Mouse (Mus musculus) cerebellum, adult 2 months (tissue): Measurements from ENCODE around the gene Idua.

Source experiments
- CTCF ChIP-seq: fragments of 200-500 bp; IDR thresholded peaks from 2 replicates; pipeline ENCODE4 v1.5.1; 2011; ENCODE audit warnings: low read depth, mild to moderate bottlenecking, control low read depth, low read length, moderate library complexity, borderline replicate concordance; ENCODE audit not compliant: insufficient read depth
- POLR2A ChIP-seq: fragments of 200-500 bp; IDR thresholded peaks from 2 replicates; pipeline ENCODE4 v1.6.1; 2011; ENCODE audit warnings: low read length, control low read depth, borderline replicate concordance; ENCODE audit not compliant: insufficient read depth

GRCm38 (mm10) chr5:108693872-108694288 is 33.7 kb downstream of the Idua start:
- TF ChIP-seq CTCF (no peak), POLR2A (no peak)
